Mouse (Mus musculus) hindbrain, embryonic 13.5 days (tissue): Measurements from ENCODE around the gene Olfr1411. TPM values are rescaled to one million over a fixed set of nuclear protein-coding genes. Genes with fewer than 3 reads are reported as not detected.

Experiments
- ATAC-seq: fragments of 200-750 bp; cut with Nextera tagmentation; 2 replicates; pipeline ENCODE4 v1.8.0; 2017; ENCODE audit warnings: moderate TSS enrichment; ENCODE audit not compliant: low FRiP score
- H3K27ac ChIP-seq: fragments of 300-500 bp; sonication (generic); 2 replicates; pipeline ENCODE4 v1.5.1; 2015; ENCODE audit warnings: inconsistent platforms, mild to moderate bottlenecking, moderate library complexity
- H3K27me3 ChIP-seq: fragments of 300-500 bp; sonication (generic); 2 replicates; pipeline ENCODE4 v1.6.1; 2015; ENCODE audit warnings: mild to moderate bottlenecking, inconsistent platforms
- H3K36me3 ChIP-seq: fragments of 300-500 bp; sonication (generic); 2 replicates; pipeline ENCODE4 v1.6.1; 2015; ENCODE audit warnings: mild to moderate bottlenecking, inconsistent platforms
- H3K4me1 ChIP-seq: fragments of 300-500 bp; sonication (generic); replicated peaks from 2 replicates; pipeline ENCODE4 v1.6.1; 2015; ENCODE audit warnings: inconsistent platforms
- H3K4me2 ChIP-seq: fragments of 300-500 bp; sonication (generic); 2 replicates; pipeline ENCODE4 v1.6.1; 2015; ENCODE audit warnings: inconsistent platforms, mild to moderate bottlenecking, moderate library complexity
- H3K4me3 ChIP-seq: fragments of 300-500 bp; sonication (generic); 2 replicates; pipeline ENCODE4 v1.5.1; 2015; ENCODE audit warnings: mild to moderate bottlenecking, inconsistent platforms
- H3K9ac ChIP-seq: fragments of 300-500 bp; sonication (generic); 2 replicates; pipeline ENCODE4 v1.6.1; 2015; ENCODE audit warnings: mild to moderate bottlenecking, inconsistent platforms
- H3K9me3 ChIP-seq: fragments of 300-500 bp; sonication (generic); 2 replicates; pipeline ENCODE4 v1.6.1; 2016; ENCODE audit warnings: inconsistent platforms
- WGBS: fragments of 180-500 bp; shearing (Covaris S2); methylation state at CpG from one replicate; pipeline ENCODE4 v1.1.7; 2015; 5-methylcytosine and 5-hydroxymethylcytosine counted together
- polyA plus RNA-seq: library from polyadenylated mRNA; unstranded; fragments of >200 nt; fragmentation: Nextera tagmentation; extraction: Ambion mirVana; gene quantifications from 2 replicates; pipeline ENCODE4 v1.2.1, GENCODE M21; 2015

The Olfr1411 gene
- not detected in 2 replicates for polyA plus RNA-seq

DNA sequence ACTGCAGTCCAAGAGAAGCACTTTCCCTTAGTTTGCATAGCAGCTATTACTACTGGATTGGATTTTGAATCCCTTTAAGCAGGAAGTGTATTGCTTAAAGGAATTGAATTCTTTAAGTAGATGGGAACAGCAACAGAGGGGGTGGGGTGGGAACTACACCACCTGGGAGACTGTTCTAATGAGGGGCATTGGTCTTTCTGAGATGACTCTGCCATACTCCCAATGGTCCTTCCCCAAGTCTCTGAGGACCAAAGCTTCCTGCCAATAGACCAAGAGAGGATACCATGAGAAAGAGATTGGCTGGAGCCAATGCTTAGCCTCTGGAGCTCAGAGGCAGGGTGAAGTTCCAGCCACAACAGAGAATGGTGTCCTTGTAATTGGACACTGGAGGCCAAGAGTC is at the start of gene Olfr1411:
TSS of gene Olfr1411 (plus strand) at position 301 of the 400 bp plus-strand sequence.
- no peak within 1 kb of the TSS for H3K27ac ChIP-seq
- H3K4me3 ChIP-seq = no peak within 1 kb of the TSS
- no peaks in the 10 kb centered on the region for H3K27me3 ChIP-seq
- H3K4me2 ChIP-seq = no peak within 1 kb of the TSS
- no peak within 1 kb of the TSS for H3K9ac ChIP-seq
- no peaks in the 10 kb centered on the region for H3K9me3 ChIP-seq
- H3K4me1 ChIP-seq = no peaks in the 10 kb centered on the region
- ATAC-seq = no peak
- H3K36me3 ChIP-seq = no peaks in the 10 kb centered on the region

DNA sequence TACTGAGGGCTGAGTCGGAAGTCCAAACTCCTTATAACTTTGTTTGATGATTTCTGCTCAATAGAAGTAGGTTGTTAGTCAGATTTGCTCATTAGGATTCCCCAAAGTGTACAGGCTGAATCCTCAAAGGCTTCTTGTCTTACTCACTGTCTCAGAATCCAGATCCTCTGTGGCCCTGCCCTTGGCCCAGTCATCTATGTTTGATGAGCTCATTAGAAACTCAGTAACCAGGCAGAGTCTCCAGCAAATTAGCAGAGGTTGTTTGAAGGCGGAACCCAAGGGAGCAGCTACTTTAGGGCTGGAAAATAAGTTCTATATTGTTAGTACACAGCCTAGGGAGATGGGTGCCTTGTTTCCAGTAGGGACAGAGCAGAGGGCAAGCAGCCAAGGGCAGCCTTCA is 48.3 kb upstream of the Olfr1411 start:
- 90% methylated on average over 2 of the region's 2 CpGs for WGBS
- no peaks in the 10 kb centered on the region for H3K9me3 ChIP-seq
- no peaks in the 10 kb centered on the region for H3K4me1 ChIP-seq
- H3K4me3 ChIP-seq = no peak overlapping the region
- no peak overlapping the region for H3K4me2 ChIP-seq
- no peak for ATAC-seq
- no peak overlapping the region for H3K9ac ChIP-seq
- no peaks in the 10 kb centered on the region for H3K27me3 ChIP-seq
- H3K27ac ChIP-seq = no peak overlapping the region
- no peaks in the 10 kb centered on the region for H3K36me3 ChIP-seq

DNA sequence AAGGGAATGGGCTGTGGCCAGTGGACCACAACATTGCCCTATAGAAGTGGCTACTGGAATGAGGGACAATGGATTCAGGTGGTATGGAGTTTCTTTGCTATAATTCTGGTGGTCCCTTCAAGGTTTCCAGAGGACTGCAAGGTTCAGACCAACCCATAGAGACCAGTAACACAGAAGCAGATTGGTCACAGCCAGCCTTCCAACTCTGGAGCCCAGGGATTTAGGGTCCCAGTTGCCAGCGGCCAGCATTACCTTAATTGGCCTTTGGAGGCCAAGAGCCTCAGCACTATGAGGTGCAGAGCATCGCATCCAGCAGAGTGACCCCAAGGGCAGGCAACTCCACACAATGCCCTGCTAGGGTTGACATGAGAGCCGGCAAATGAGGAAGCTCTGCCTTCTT is 23.2 kb upstream of the Olfr1411 start, which contains the start of gene Olfr1413:
TSS of gene Olfr1413 (plus strand) at position 301 of the 400 bp plus-strand sequence.
- H3K27me3 ChIP-seq = no peaks in the 10 kb centered on the region
- ATAC-seq = no peak
- WGBS = 82% methylated on average over 3 of the region's 3 CpGs

DNA sequence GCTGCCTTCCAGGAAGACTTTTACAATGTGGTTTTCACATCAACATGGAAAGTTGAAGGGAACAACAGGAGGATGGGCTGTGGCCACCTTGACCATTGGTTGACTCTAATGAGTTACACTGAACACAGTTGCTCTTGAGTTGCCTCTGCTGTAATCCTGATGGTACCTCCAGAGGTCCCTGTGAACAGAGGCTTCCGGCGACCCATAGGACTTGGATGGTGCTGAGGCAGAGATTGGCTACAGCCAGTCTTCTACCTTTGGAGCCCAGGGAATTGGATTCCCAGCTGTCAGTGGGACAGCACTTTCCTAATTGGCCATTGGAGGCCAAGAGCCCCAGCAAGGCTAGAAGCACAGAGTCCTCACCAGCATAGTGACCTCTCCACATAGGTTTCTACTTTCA is 8.7 kb upstream of the Olfr1411 start, which contains the start of gene Olfr1412:
TSS of gene Olfr1412 (plus strand) at position 301 of the 400 bp plus-strand sequence.
- Histone ChIP-seq H3K4me2 (no peak within 1 kb of the TSS), H3K9ac (no peak within 1 kb of the TSS), H3K27me3 (no peaks in the 10 kb centered on the region), H3K9me3 (no peaks in the 10 kb centered on the region), H3K36me3 (no peaks in the 10 kb centered on the region), H3K27ac (no peak within 1 kb of the TSS), H3K4me3 (no peak within 1 kb of the TSS), H3K4me1 (no peaks in the 10 kb centered on the region)
- 91% methylated on average over 2 of the region's 2 CpGs for WGBS
- no peak for ATAC-seq

More for the DNA sequence above, 23.2 kb upstream of the Olfr1411 start, which contains the start of gene Olfr1413:
- no peak within 1 kb of the TSS for H3K4me2 ChIP-seq
- no peaks in the 10 kb centered on the region for H3K36me3 ChIP-seq
- H3K4me1 ChIP-seq = no peaks in the 10 kb centered on the region
- no peaks in the 10 kb centered on the region for H3K9me3 ChIP-seq
- no peak within 1 kb of the TSS for H3K27ac ChIP-seq
- H3K9ac ChIP-seq = no peak within 1 kb of the TSS
- no peak within 1 kb of the TSS for H3K4me3 ChIP-seq

DNA sequence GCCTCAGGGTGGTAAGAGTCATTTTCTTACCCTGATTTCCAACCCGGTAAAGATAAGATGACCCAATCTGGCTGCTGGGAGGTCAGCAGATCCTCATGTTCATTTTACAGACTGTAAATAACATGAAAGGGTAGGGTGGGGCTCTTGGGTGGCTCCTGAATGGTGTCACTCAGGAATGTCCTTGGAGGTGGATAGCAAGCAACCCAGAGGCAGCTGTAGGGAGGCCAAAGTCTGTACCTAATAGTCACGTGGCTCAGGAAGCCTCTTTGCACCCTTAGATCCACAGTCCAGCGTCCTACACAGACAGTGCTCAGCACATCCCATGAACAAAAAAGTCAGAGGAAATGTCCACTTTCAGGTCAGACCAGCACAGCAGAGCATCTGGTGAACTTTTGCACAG is 1.8 kb downstream of the Olfr1411 start:
- Histone ChIP-seq H3K4me3 (no peak overlapping the region), H3K36me3 (no peaks in the 10 kb centered on the region), H3K27ac (no peak overlapping the region), H3K4me1 (no peaks in the 10 kb centered on the region), H3K27me3 (no peaks in the 10 kb centered on the region), H3K9ac (no peak overlapping the region), H3K9me3 (no peaks in the 10 kb centered on the region), H3K4me2 (no peak overlapping the region)
- ATAC-seq = no peak
- WGBS = 88% methylated on average over 3 of the region's 3 CpGs

DNA sequence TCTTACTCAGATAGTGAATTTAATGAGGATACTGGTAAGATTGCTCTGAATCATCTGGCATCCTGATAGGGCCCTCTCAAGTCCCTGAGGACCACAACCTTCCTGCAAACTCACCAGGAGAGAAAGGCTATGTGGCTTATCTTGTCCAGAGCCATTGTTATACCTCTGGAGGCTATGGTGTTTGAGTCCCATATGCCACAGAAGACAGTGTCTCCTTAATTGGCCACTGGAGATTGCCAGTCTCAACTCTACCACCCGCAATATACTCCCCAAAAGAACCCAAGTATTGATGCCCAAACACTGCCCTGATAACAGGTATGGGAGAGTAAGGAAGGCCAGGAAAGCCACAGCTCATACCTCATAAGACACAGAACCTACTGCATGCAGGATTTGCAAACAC is 11.3 kb downstream of the Olfr1411 start, which contains the start of gene Olfr1410:
TSS of gene Olfr1410 (plus strand) at position 301 of the 400 bp plus-strand sequence.
- Histone ChIP-seq H3K9me3 (no peaks in the 10 kb centered on the region), H3K36me3 (no peaks in the 10 kb centered on the region), H3K4me2 (no peak within 1 kb of the TSS), H3K27me3 (no peaks in the 10 kb centered on the region), H3K4me3 (no peak within 1 kb of the TSS), H3K27ac (no peak within 1 kb of the TSS), H3K9ac (no peak within 1 kb of the TSS), H3K4me1 (no peaks in the 10 kb centered on the region)
- WGBS = 95% methylated on average over 1 of the region's 1 CpGs
- no peak for ATAC-seq

DNA sequence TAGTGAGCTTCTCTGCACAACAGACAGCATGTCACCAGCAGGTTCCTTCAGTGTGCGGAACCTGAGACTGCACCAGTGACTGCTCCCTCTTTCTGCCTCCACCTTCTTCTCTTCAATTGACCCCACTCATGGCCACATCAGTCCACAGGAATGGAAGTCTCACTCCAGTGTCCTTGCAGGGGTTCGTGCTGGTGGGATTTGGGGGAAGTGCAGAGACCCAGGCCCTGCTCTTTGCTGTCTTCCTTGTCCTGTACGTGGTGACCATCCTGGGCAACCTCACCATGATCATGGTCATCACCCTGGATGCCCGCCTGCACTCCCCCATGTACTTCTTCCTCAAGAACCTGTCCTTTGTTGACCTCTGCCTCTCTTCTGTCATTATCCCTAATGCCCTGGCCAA is 13.5 kb downstream of the Olfr1411 start:
- 78% methylated on average over 4 of the region's 4 CpGs for WGBS
- H3K4me3 ChIP-seq = no peak overlapping the region
- H3K9ac ChIP-seq = no peak overlapping the region
- H3K36me3 ChIP-seq = no peaks in the 10 kb centered on the region
- H3K9me3 ChIP-seq = no peaks in the 10 kb centered on the region
- H3K27me3 ChIP-seq = peaks cover 10% of the 10 kb centered on the region; the same call in 1 of the 2 replicates
- H3K27ac ChIP-seq = no peak overlapping the region
- H3K4me1 ChIP-seq = no peaks in the 10 kb centered on the region
- ATAC-seq = no peak
- H3K4me2 ChIP-seq = no peak overlapping the region

DNA sequence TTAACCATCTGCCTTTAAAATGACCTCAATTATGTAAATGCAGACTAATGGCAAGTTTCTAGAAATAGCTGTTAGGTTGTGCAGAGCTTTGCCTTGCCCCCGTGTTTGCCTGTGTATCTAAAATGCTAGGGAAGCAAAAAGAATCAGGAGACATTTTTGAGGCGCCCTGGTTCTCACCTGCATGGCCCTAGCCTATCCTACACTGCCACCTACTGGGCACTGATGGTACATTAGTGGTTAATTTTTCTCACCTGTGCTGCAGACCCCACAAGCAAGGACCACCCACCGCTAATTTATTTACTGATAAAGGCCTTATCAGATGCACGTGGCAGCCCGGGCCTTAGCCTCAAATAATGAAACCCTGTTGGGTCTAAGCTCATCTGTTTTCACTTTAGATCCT is 16.8 kb downstream of the Olfr1411 start:
- H3K4me2 ChIP-seq = no peak overlapping the region
- no peak overlapping the region for H3K27ac ChIP-seq
- no peak for ATAC-seq
- 11% methylated on average over 5 of the region's 5 CpGs for WGBS
- no peaks in the 10 kb centered on the region for H3K4me1 ChIP-seq
- H3K4me3 ChIP-seq = no peak overlapping the region
- no peak overlapping the region for H3K9ac ChIP-seq
- H3K36me3 ChIP-seq = no peaks in the 10 kb centered on the region
- no peaks in the 10 kb centered on the region for H3K9me3 ChIP-seq
- H3K27me3 ChIP-seq = peaks cover 10% of the 10 kb centered on the region; the same call in 1 of the 2 replicates

DNA sequence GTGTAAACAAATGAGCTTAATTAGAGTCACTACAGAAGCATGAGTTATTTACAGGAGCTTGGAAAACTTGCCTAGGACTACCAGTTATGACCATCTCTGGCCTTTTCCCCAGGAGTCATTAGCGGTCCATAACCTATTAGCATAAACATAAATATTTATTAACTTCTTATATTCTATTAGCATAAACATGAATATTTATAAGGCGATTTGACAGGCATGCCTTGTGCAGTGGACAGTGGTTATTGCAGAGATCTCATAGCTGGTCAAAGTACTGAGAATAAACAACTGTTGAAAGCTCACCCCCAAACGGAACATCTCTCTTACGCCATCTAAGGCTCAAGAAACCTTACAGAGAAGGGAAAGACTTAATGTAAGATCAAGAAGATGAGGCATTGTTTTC is 19.0 kb downstream of the Olfr1411 start:
- H3K9ac ChIP-seq = no peak overlapping the region
- 28% methylated on average over 4 of the region's 4 CpGs for WGBS
- ATAC-seq = no peak
- H3K36me3 ChIP-seq = no peaks in the 10 kb centered on the region
- H3K27ac ChIP-seq = no peak overlapping the region
- H3K4me2 ChIP-seq = no peak overlapping the region
- H3K9me3 ChIP-seq = no peaks in the 10 kb centered on the region
- peaks cover 14% of the 10 kb centered on the region; the same call in 1 of the 2 replicates for H3K27me3 ChIP-seq
- H3K4me3 ChIP-seq = no peak overlapping the region
- no peaks in the 10 kb centered on the region for H3K4me1 ChIP-seq

DNA sequence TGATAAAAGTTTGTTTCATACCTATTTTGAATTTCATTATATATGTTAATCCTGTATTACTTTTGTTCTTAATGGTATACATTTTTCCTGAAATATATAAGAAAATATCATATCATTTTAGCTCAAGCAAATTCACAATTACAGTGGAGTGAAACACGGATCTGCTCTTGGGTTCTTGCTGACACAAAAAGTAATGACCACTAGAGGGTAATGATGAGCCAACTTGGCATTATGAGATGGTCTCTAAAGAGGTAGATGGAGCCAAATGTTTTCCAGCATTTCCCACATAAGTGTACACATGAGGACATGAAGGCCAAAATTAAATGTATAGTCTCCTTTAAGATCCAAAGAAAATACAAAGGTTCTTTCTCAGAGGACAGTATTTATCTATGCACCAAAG is 20.3 kb downstream of the Olfr1411 start:
- 19% methylated on average over 1 of the region's 1 CpGs for WGBS
- Histone ChIP-seq H3K4me1 (no peaks in the 10 kb centered on the region), H3K27ac (no peak overlapping the region), H3K27me3 (peaks cover 17% of the 10 kb centered on the region; the same call in 1 of the 2 replicates), H3K4me2 (no peak overlapping the region), H3K4me3 (no peak overlapping the region), H3K9ac (no peak overlapping the region), H3K9me3 (no peaks in the 10 kb centered on the region), H3K36me3 (no peaks in the 10 kb centered on the region)
- ATAC-seq = no peak

DNA sequence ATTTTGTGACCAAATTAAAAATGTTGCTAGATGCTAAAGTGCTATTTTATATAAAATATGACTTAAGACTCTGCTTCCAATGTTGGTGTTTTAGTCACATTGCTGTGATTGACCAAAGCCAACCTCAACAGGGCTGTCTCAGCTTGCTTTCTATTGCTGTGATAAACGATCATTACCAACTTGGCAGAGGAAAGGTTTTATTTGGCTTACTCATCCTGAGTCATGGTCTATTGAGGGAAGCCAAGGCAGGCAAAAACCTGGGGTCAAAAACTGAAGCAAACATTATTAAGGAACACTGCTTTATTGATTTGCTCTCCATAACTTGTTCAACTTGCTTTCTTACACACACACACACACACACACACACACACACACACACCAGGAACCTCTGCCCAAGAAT is 21.8 kb downstream of the Olfr1411 start:
- peaks cover 21% of the 10 kb centered on the region; the same call in 1 of the 2 replicates for H3K27me3 ChIP-seq
- no peak overlapping the region for H3K27ac ChIP-seq
- no peaks in the 10 kb centered on the region for H3K9me3 ChIP-seq
- ATAC-seq = no peak
- no peak overlapping the region for H3K9ac ChIP-seq
- no peaks in the 10 kb centered on the region for H3K36me3 ChIP-seq
- 94% methylated on average over 1 of the region's 1 CpGs for WGBS
- H3K4me2 ChIP-seq = no peak overlapping the region
- no peaks in the 10 kb centered on the region for H3K4me1 ChIP-seq
- H3K4me3 ChIP-seq = no peak overlapping the region

DNA sequence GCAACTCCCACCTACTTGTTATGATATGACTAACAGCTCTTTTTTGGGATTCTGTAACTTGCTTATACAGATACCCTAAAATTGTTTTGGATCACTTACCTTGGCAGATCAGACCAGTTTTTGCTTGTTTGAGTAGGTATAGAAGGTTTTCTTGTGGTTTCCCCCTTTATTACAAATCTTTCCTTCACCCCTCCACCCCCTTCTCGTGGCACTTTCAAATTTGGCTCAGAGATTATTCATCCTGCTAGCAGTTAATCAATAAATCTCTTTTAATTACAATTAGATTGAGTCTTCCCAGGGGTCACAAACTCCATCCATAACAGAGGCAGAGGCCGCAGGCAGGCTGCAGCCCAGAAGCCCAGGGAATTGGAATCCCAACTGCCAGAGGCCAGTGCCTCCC is 23.3 kb downstream of the Olfr1411 start, which contains the start of gene Olfr12:
TSS of gene Olfr12 (plus strand) at position 301 of the 400 bp plus-strand sequence.
- 46% methylated on average over 2 of the region's 2 CpGs for WGBS
- Histone ChIP-seq H3K4me1 (no peaks in the 10 kb centered on the region), H3K27me3 (peaks cover 10% of the 10 kb centered on the region; the same call in 1 of the 2 replicates), H3K9ac (no peak within 1 kb of the TSS), H3K9me3 (no peaks in the 10 kb centered on the region), H3K4me2 (no peak within 1 kb of the TSS), H3K4me3 (no peak within 1 kb of the TSS), H3K27ac (no peak within 1 kb of the TSS), H3K36me3 (no peaks in the 10 kb centered on the region)
- no peak for ATAC-seq

DNA sequence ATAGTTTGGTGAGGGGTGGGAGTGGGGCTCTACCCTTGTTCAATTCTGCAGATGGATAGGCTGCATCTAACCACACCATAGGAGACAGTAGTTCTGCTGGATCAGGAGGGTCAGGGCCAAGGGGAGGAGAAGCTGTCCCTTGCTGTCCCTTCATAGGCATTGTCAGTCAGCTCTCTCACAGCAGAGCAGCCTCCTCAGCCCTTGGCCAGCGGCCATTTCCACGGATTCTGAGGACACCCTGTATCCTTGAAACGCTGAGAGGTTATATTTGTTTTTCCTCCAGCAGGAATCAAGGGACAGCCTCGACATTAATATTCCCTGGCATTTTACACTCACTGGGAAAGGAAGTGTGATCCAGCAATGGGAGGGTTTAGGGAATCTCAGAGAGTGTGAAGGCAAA is 24.1 kb downstream of the Olfr1411 start:
- Histone ChIP-seq H3K4me2 (no peak overlapping the region), H3K9ac (no peak overlapping the region), H3K36me3 (no peaks in the 10 kb centered on the region), H3K9me3 (no peaks in the 10 kb centered on the region), H3K27me3 (peaks cover 10% of the 10 kb centered on the region; the same call in 1 of the 2 replicates), H3K27ac (no peak overlapping the region), H3K4me3 (no peak overlapping the region), H3K4me1 (no peaks in the 10 kb centered on the region)
- WGBS = 73% methylated on average over 4 of the region's 4 CpGs
- ATAC-seq = no peak
